Mouse (Mus musculus) myocyte (in vitro differentiated cells): ENCODE measurements around the gene Eapp. TPM values are rescaled to one million over a fixed set of nuclear protein-coding genes. Genes with fewer than 3 reads are reported as not detected.

Source experiments
- H3K27me3 ChIP-seq: one replicate; pipeline ENCODE4 v1.6.1; 2011; ENCODE audit not compliant: control insufficient read depth, insufficient read depth, insufficient read length
- H3K36me3 ChIP-seq: one replicate; pipeline ENCODE4 v1.6.1; 2011; ENCODE audit not compliant: control insufficient read depth, insufficient read depth
- H3K4me2 ChIP-seq: one replicate; pipeline ENCODE4 v1.6.1; 2011; ENCODE audit warnings: low read depth, control low read depth
- H3K4me3 ChIP-seq: one replicate; pipeline ENCODE4 v1.5.1; 2011; ENCODE audit warnings: mild to moderate bottlenecking, control low read depth, moderate library complexity
- H3K79me2 ChIP-seq: one replicate; pipeline ENCODE4 v1.6.1; 2011; ENCODE audit not compliant: control insufficient read depth, insufficient read depth
- H3ac ChIP-seq: one replicate; pipeline ENCODE4 v1.6.1; 2011; ENCODE audit not compliant: control insufficient read depth, insufficient read length
- CEBPB ChIP-seq: IDR thresholded peaks from 2 replicates; pipeline ENCODE4 v1.6.1; 2011; ENCODE audit warnings: mild to moderate bottlenecking, moderate library complexity; ENCODE audit not compliant: poor library complexity, insufficient read depth, severe bottlenecking
- E2F4 ChIP-seq: IDR thresholded peaks from one replicate; pipeline ENCODE4 v1.6.1; 2011; ENCODE audit warnings: mild to moderate bottlenecking, control low read depth, moderate library complexity; ENCODE audit not compliant: insufficient read depth
- MAX ChIP-seq: IDR thresholded peaks from one replicate; pipeline ENCODE4 v1.6.1; 2011; ENCODE audit warnings: low read depth, mild to moderate bottlenecking, control low read depth
- MYOD1 ChIP-seq, 3 experiments: IDR thresholded peaks; one replicate each; pipeline ENCODE4 v1.6.1; 2011; ENCODE audit warnings: control low read depth in 2 of 3, low read depth in 2 of 3, mild to moderate bottlenecking in 2 of 3, moderate library complexity in 1 of 3; ENCODE audit not compliant: insufficient read length in 2 of 3, control insufficient read depth in 1 of 3
- MYOG ChIP-seq, 3 experiments: IDR thresholded peaks; one replicate each; pipeline ENCODE4 v1.6.1; 2011; ENCODE audit warnings: control low read depth in 2 of 3, low read depth in 2 of 3, mild to moderate bottlenecking in 2 of 3; ENCODE audit not compliant: insufficient read length in 2 of 3, control insufficient read depth in 1 of 3, insufficient read depth in 1 of 3
- POLR2A ChIP-seq: IDR thresholded peaks from one replicate; pipeline ENCODE4 v1.6.1; 2011; ENCODE audit warnings: low read depth, mild to moderate bottlenecking, control low read depth, moderate library complexity; ENCODE audit not compliant: insufficient read length
- POLR2AphosphoS2 ChIP-seq: IDR thresholded peaks from one replicate; pipeline ENCODE4 v1.6.1; 2011; ENCODE audit warnings: low read depth, control low read depth; ENCODE audit not compliant: insufficient read length
- REST ChIP-seq: IDR thresholded peaks from one replicate; pipeline ENCODE4 v1.6.1; 2011; ENCODE audit warnings: mild to moderate bottlenecking, control low read depth, moderate library complexity; ENCODE audit not compliant: insufficient read depth, insufficient read length
- SRF ChIP-seq: IDR thresholded peaks from one replicate; pipeline ENCODE4 v1.6.1; 2011; ENCODE audit warnings: low read depth; ENCODE audit not compliant: control insufficient read depth, insufficient read length
- TCF12 ChIP-seq: IDR thresholded peaks from one replicate; pipeline ENCODE4 v1.6.1; 2011; ENCODE audit warnings: mild to moderate bottlenecking, control low read depth; ENCODE audit not compliant: poor library complexity, insufficient read depth, severe bottlenecking
- TCF3 ChIP-seq: IDR thresholded peaks from one replicate; pipeline ENCODE4 v1.6.1; 2011; ENCODE audit warnings: low read depth, control low read depth; ENCODE audit not compliant: insufficient read length
- USF1 ChIP-seq: IDR thresholded peaks from one replicate; pipeline ENCODE4 v1.6.1; 2011; ENCODE audit warnings: low read depth, mild to moderate bottlenecking, control low read depth, moderate library complexity
- polyA plus RNA-seq: library from polyadenylated mRNA; unstranded; fragments of >200 nt; fragmentation: generic; extraction: Trizol; gene quantifications from one replicate; pipeline ENCODE4 v1.2.1, GENCODE M21; 2012; ENCODE audit warnings: missing spikeins

Gene Eapp
- polyA plus RNA-seq, 1 experiment: 32.8 TPM

DNA sequence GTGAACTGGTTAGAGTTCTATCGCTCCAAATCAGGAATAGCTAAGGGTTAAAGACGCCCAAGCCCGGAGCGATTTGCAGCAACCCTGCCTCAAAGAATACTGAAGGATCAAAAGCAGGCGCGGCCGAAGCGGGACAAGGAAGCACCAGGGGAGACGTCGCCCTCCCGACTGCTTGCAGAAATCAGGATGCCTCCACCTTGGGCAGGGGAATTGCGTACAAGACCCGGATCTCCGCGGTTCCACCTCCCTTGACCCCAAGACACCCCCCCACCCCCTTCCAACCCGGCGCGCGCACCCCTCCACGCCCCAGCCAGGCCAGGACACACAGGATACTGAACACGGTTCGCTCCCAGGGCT lies 39.7 kb downstream of the Eapp start:
- Histone ChIP-seq H3K27me3 (no peaks in the 10 kb centered on the region), H3K36me3 (no peaks in the 10 kb centered on the region), H3K4me3 (peak overlapping the region; percentile 65), H3K4me2 (peak overlapping the region; percentile 60), H3K79me2 (peaks cover 34% of the 10 kb centered on the region), H3ac (peak overlapping the region; percentile 32)
- no peak for TF ChIP-seq CEBPB
- no peak for TF ChIP-seq SRF
- no peak for TF ChIP-seq E2F4
- no peak for TF ChIP-seq MAX
- no peak for TF ChIP-seq MYOD1 (IDR thresholded peaks at IDR 0.05; ENCODE audit: control insufficient read depth in 1 of 3, insufficient read length in 2 of 3, low read depth in 2 of 3)
- no peak for TF ChIP-seq POLR2A
- TF ChIP-seq USF1: no peak
- TF ChIP-seq MYOG (IDR thresholded peaks at IDR 0.05; ENCODE audit: control insufficient read depth in 1 of 3, insufficient read depth in 1 of 3, insufficient read length in 2 of 3, low read depth in 2 of 3): no peak
- no peak for TF ChIP-seq REST
- TF ChIP-seq POLR2AphosphoS2: no peak
- no peak for TF ChIP-seq TCF12

DNA sequence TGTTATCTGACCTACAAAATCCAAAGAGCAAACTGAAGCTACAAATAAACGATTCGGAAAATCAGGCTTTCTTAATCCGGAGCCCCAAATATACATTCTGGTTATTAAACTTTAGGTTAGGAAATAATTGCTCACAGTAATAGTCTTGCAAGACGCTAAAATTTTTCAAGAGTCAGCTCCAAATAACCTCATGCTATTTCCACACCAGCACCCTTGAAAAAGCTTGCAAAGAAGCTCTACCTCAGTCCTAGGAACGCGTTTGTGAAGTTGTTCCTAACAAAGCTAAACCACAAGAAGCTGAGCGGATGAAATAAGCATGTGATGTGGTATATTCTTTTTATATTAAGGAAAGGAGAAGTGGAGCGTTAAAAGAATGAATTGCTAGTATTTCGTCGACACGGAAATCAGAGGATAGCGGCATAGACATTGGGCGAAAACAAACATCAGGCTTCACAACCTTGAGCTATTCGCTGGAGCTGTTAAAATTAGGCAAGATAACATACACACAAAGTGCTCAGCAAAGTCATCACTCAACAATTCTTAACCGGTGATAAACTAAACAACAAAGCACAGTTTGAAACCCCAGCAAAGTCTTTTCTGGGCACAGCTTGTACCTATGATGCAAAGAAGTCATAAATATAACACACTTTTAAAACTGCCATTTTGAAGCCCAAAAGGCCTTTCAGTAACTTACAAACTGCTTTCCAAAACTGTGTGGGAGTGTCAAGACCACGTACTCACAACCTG lies 40.2 kb downstream of the Eapp start:
- TF ChIP-seq TCF3 (no peak), TCF12 (no peak), USF1 (no peak), MAX (no peak), SRF (no peak), POLR2A (no peak), MYOG (IDR thresholded peaks at IDR 0.05; ENCODE audit: control insufficient read depth in 1 of 3, insufficient read depth in 1 of 3, insufficient read length in 2 of 3, low read depth in 2 of 3) (no peak), POLR2AphosphoS2 (no peak), REST (no peak)
- H3K36me3 ChIP-seq: no peaks in the 10 kb centered on the region
- H3K79me2 ChIP-seq: peaks cover 38% of the 10 kb centered on the region
- H3ac ChIP-seq: peak overlapping the region; percentile 32
- H3K4me2 ChIP-seq: peak overlapping the region; percentile 60
- H3K27me3 ChIP-seq: no peaks in the 10 kb centered on the region
- peak overlapping the region; percentile 65 for H3K4me3 ChIP-seq

DNA sequence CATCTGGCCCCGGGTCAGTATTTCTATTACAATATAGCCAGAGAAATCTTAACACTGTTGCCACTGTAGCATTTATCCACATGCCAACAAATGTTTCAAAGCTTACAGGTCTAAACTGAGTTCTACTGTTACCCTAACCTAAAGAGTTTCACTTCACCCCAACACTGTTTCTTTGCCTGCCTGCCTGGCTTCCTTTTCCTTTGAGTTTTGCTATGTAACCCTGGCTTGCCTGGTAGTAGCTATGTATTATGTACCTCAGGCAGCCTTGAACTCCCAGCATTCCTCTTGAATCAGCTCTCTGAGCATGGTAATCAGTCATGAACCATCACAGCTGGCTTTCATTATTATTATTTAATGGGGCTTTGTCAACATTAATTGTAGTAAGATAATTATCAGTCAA lies 41.0 kb downstream of the Eapp start:
- peak overlapping the region; percentile 65 for H3K4me3 ChIP-seq
- H3ac ChIP-seq: no peak overlapping the region
- peaks cover 38% of the 10 kb centered on the region for H3K79me2 ChIP-seq
- H3K4me2 ChIP-seq: peak overlapping the region; percentile 60
- no peak for TF ChIP-seq CEBPB
- no peaks in the 10 kb centered on the region for H3K36me3 ChIP-seq
- H3K27me3 ChIP-seq: no peaks in the 10 kb centered on the region

DNA sequence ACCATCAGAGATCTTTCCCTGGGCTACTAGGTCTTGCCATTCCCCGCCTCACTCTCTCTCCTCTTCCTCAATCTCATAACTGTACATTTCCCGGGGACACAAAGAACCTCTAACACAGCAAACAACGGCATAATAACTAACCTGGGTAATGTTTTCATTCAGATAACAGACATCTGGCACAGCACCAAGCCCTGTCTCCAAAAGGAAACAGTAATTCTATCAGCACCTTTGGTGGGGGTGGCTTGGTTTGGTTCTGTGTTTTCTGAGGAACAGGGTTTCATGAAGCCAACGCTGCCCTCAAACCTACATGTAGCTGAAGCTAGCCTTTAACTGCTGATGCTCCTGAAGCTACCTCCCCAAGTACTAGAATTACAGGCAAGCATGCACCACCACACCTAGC lies 41.6 kb downstream of the Eapp start:
- Histone ChIP-seq H3K79me2 (peaks cover 38% of the 10 kb centered on the region), H3K27me3 (no peaks in the 10 kb centered on the region), H3ac (no peak overlapping the region), H3K4me3 (no peak overlapping the region), H3K4me2 (peak overlapping the region; percentile 60), H3K36me3 (no peaks in the 10 kb centered on the region)
- TF ChIP-seq TCF3 (no peak), SRF (no peak), POLR2A (no peak), TCF12 (no peak), USF1 (no peak), REST (no peak), CEBPB (no peak), MAX (no peak), POLR2AphosphoS2 (no peak), MYOG (IDR thresholded peaks at IDR 0.05; ENCODE audit: control insufficient read depth in 1 of 3, insufficient read depth in 1 of 3, insufficient read length in 2 of 3, low read depth in 2 of 3) (no peak), E2F4 (no peak), MYOD1 (IDR thresholded peaks at IDR 0.05; ENCODE audit: control insufficient read depth in 1 of 3, insufficient read length in 2 of 3, low read depth in 2 of 3) (no peak)

DNA sequence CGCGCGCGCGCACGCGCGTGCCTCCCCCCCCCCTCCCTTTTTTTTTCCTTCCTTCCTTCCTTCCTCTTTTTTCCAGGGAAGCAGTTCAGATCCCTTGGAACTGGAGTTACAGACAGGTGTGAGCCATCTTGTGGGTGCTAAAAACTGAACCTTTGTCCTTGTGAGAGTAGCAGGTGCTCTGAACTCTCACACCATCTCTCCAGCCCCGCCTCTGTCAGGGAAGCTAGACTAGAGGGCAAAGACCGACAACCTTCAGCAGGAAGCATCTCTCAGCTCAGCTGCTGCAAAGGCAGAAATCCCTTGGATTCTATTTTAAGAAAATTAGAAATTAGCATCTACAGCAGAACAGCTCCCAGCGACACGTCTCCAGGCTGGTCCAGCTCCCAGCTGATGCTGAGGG lies 43.4 kb downstream of the Eapp start:
- Histone ChIP-seq H3K4me3 (no peak overlapping the region), H3ac (no peak overlapping the region), H3K27me3 (no peaks in the 10 kb centered on the region), H3K4me2 (no peak overlapping the region), H3K79me2 (peaks cover 42% of the 10 kb centered on the region), H3K36me3 (no peaks in the 10 kb centered on the region)
- no peak for TF ChIP-seq TCF12
